Mouse (Mus musculus) small intestine, adult 2 months (tissue): ENCODE measurements around the gene Bcl2l11. TPM values are rescaled to one million over a fixed set of nuclear protein-coding genes. Genes with fewer than 3 reads are reported as not detected.
A peak's percentile ranks its signal among the peaks of the same experiment; 100 is the strongest.

Experiments used
- H3K27ac ChIP-seq: fragments of 200-500 bp; 2 replicates; pipeline ENCODE4 v1.5.1; 2012; ENCODE audit warnings: low read depth, low read length, control low read depth, inconsistent platforms; ENCODE audit not compliant: insufficient read depth
- H3K27me3 ChIP-seq: fragments of 200-500 bp; 2 replicates; pipeline ENCODE4 v1.6.1; 2012; ENCODE audit warnings: mild to moderate bottlenecking, moderate library complexity, low read length, inconsistent platforms; ENCODE audit not compliant: control insufficient read depth, insufficient read depth
- H3K36me3 ChIP-seq: fragments of 200-500 bp; 2 replicates; pipeline ENCODE4 v1.6.1; 2012; ENCODE audit warnings: mild to moderate bottlenecking, low read length, control low read depth, inconsistent platforms; ENCODE audit not compliant: control insufficient read depth, insufficient read depth
- H3K4me1 ChIP-seq: fragments of 200-500 bp; 2 replicates; pipeline ENCODE4 v1.6.1; 2012; ENCODE audit warnings: low read length, inconsistent platforms, mixed read lengths; ENCODE audit not compliant: control insufficient read depth, insufficient read depth, insufficient read length
- H3K4me3 ChIP-seq: fragments of 200-500 bp; 2 replicates; pipeline ENCODE4 v1.5.1; 2012; ENCODE audit warnings: low read depth, mild to moderate bottlenecking, control low read depth, inconsistent platforms, low read length, moderate library complexity
- CTCF ChIP-seq: fragments of 200-500 bp; IDR thresholded peaks from 2 replicates; pipeline ENCODE4 v1.5.1; 2012; ENCODE audit warnings: low read depth, mild to moderate bottlenecking, control low read depth, inconsistent platforms, low read length, moderate library complexity, mixed read lengths; ENCODE audit not compliant: insufficient replicate concordance, insufficient read length; ENCODE audit errors: extremely low read depth
- POLR2A ChIP-seq: fragments of 200-500 bp; IDR thresholded peaks from 2 replicates; pipeline ENCODE4 v1.6.1; 2012; ENCODE audit warnings: low read depth, mild to moderate bottlenecking, control low read depth, inconsistent platforms, low read length, moderate library complexity
- WGBS: fragments of 180-500 bp; shearing (Covaris S2); methylation state at CpG from one replicate; pipeline ENCODE4 v1.1.7; 2018; 5-methylcytosine and 5-hydroxymethylcytosine counted together
- polyA plus RNA-seq: library from polyadenylated mRNA; depleted of rRNA; stranded (reverse); fragments of >200 nt; gene quantifications from 2 replicates; pipeline ENCODE4 v1.2.3, GENCODE M21; 2012

Bcl2l11 gene
- polyA plus RNA-seq, 1 experiment = 7.4 TPM

DNA sequence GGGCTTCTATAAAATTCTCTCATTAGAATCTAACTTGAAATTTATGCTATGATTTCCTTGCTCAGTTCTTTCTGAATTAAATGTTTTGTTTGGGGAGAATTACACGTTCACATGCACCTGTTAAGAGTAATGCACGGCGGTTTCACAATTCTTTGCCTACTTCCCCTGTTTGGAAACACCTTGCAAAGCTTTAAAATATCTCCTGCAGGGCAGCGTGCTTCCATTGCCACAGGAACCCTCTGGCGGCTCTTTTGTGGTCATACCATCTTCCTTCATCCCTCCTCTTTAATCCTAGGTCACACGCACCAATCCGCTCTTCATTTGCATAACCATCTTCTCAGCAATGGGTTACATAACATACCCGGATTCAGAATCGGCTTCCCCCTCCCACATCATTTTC, 14.3 kb upstream of the Bcl2l11 start:
- Histone ChIP-seq H3K4me3 (no peak overlapping the region), H3K36me3 (no peaks in the 10 kb centered on the region), H3K4me1 (no peaks in the 10 kb centered on the region), H3K27me3 (no peaks in the 10 kb centered on the region), H3K27ac (no peak overlapping the region)
- TF ChIP-seq CTCF = no peak
- WGBS = 64% methylated on average over 9 of the region's 9 CpGs

DNA sequence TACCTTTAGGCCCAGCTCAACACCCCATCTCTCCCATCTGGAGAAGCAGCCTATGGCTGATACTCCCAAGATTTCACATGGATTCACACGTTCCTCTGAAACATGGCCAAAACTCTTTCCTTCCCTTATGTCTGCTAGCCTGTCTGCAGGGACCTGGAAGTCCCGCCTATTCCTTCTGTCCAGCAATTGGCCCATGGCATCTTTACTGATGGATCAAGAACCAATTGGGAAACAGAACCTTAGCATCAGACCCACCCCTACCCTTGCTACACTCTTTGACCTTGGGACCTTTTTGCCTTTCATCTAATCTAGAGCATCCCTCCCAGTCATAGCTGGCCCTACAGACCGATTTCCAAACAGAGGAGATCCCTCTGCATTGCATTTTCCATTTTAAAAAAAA, 11.2 kb upstream of the Bcl2l11 start:
- Histone ChIP-seq H3K36me3 (no peaks in the 10 kb centered on the region), H3K4me3 (no peak overlapping the region), H3K27ac (no peak overlapping the region), H3K4me1 (no peaks in the 10 kb centered on the region), H3K27me3 (no peaks in the 10 kb centered on the region)
- TF ChIP-seq CTCF = no peak
- no peak for TF ChIP-seq POLR2A
- 64% methylated on average over 3 of the region's 3 CpGs for WGBS

DNA sequence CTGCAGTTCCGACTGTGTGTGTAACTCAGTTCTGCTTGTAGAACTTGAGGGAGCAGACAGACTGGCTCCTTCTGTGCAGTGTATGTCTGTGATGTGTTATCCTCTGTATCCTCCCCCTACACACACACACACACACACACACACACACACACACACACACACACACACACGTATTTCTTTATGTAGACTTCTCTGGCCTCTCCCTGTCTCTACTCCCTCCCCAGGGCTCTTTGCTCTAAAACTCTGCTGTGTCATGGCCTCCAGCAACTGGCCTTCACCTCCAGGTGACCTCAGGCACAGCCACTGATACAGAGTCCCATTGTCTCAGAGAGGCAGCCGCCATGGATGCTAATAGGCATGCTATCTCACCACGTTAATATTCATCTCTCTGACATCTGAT, 10.3 kb upstream of the Bcl2l11 start:
- H3K27ac ChIP-seq = no peak overlapping the region
- H3K27me3 ChIP-seq = no peaks in the 10 kb centered on the region
- no peaks in the 10 kb centered on the region for H3K4me1 ChIP-seq
- 46% methylated on average over 4 of the region's 4 CpGs for WGBS
- H3K36me3 ChIP-seq = no peaks in the 10 kb centered on the region
- no peak overlapping the region for H3K4me3 ChIP-seq
- TF ChIP-seq CTCF (no peak), POLR2A (no peak)

DNA sequence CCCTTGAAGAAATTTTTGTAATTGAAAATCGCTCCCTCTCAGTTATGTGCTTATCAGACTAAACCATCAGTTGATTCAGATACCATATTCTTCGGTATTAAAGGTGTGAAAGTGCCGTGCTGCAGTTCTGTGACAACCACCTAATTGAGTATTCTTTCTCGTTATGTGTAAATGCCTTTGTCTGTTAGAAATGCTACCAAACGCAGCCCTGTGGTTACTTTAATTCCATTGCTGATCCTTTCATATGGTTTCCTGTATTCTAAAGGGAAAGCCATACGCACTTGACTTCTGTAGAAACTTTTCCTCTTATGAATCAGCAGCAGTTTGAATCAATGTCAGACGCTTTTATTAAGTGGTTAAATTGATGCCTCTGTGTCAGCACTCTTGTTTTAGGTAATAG, 8.2 kb upstream of the Bcl2l11 start:
- WGBS = 77% methylated on average over 7 of the region's 7 CpGs
- no peak overlapping the region for H3K4me3 ChIP-seq
- H3K27me3 ChIP-seq = no peaks in the 10 kb centered on the region
- no peaks in the 10 kb centered on the region for H3K36me3 ChIP-seq
- TF ChIP-seq CTCF = no peak
- TF ChIP-seq POLR2A = no peak
- peaks cover under 1% of the 10 kb centered on the region; the same call in 1 of the 2 replicates for H3K4me1 ChIP-seq
- no peak overlapping the region for H3K27ac ChIP-seq

DNA sequence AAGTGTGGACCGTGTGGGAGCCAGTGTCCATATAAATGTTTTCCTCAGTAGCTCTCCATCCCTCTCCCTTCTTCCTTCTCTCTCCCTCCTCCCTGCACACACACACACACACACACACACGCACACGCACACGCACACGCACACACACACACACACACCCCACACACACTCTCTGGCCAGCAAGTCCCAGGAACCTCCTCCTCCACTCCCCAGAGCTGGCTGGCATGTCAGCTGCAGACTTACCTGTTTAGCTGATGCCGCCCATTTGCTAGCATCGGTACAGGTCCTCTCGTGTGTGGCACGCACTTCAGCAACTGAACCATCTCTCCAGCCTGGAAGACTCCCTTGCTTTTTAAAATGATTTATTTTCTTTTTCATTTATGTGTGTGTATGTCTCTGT, 6.9 kb upstream of the Bcl2l11 start:
- WGBS = 92% methylated on average over 9 of the region's 9 CpGs
- H3K27me3 ChIP-seq = no peaks in the 10 kb centered on the region
- no peaks in the 10 kb centered on the region for H3K36me3 ChIP-seq
- no peak overlapping the region for H3K4me3 ChIP-seq
- H3K4me1 ChIP-seq = peaks cover 8% of the 10 kb centered on the region
- no peak for TF ChIP-seq CTCF
- TF ChIP-seq POLR2A = no peak
- H3K27ac ChIP-seq = no peak overlapping the region

DNA sequence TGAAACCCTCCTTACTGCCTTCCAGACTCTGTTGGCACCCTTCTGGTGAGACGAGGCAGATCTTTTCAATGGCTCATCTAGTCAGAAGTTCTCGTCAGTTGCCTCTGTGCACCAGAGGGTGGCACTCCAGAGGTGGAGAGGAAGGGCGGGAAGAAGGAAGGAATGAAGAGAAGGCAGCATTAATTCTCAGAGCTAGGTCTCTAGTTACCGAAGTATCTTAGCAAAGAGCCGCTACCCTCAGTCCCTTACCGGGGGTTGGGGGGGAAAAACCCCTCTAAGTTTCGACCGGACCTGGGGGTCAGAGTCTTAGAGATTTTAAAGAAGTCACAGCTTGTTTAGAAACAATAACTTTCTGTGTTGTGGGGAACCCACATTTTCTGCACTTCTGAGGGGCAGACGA, 3.3 kb upstream of the Bcl2l11 start:
- 3% methylated on average over 9 of the region's 9 CpGs for WGBS
- H3K4me1 ChIP-seq = peaks cover 14% of the 10 kb centered on the region
- H3K36me3 ChIP-seq = no peaks in the 10 kb centered on the region
- H3K4me3 ChIP-seq = peak overlapping the region; percentile 43
- no peaks in the 10 kb centered on the region for H3K27me3 ChIP-seq
- no peak overlapping the region for H3K27ac ChIP-seq
- no peak for TF ChIP-seq POLR2A
- TF ChIP-seq CTCF = peak; percentile 81; the same call in 1 of the 2 replicates

DNA sequence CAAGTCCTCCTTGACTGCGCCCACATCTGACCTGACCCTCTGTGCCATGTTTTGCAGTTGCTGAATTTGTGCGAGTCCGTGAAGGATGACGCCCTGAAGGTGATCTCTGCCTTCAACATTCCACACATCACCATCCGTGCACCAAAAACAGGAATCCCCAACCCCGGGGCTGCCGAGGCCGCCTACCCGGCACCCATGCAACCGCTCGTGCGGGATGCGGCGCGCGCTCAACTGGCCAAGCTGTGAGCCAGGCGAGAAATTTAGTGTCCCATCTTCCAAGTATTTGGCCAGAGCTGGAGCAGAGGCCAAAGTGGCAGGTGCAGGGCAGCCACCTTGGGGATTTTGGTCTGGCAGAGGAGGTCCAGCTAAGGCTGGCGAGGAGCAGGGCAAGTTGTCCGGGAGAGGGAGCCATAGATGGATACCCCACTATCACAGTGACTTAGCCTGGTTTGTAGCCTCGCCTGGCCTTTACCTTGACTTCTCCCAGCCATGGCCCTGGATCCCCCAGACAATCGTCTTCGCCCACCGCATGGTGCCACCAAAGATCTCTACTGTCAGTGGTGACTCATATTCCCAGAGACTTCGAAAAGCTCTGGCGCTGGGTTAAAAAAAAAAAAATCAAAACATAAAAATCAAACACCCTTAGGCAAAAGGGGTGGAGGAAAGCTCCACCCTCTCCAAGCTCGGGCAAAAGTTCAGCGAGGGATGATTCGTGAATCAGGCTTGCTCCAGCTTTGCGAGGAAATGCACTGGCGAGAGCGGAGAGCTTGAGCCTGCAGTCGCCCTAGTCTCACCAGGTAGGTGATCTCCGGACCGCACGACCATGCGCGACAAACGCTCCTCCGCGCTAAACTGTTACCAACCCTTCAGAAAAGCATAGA, 2.7 kb upstream of the Bcl2l11 start:
- Histone ChIP-seq H3K27me3 (no peaks in the 10 kb centered on the region), H3K4me3 (peak overlapping the region; percentile 43), H3K36me3 (no peaks in the 10 kb centered on the region), H3K27ac (no peak overlapping the region), H3K4me1 (peaks cover 14% of the 10 kb centered on the region)
- TF ChIP-seq CTCF = no peak
- 0 out of 2 replicates have a peak, but pooled peaks have one; percentile 11 for TF ChIP-seq POLR2A
- WGBS = 3% methylated on average over 40 of the region's 40 CpGs
